Mouse (Mus musculus) C2C12 (cell line): ENCODE measurements around the gene Cdk15.
A peak's percentile ranks its signal among the peaks of the same experiment; 100 is the strongest.

Experiments
- CEBPB ChIP-seq: IDR thresholded peaks from one replicate; pipeline ENCODE4 v1.6.1; 2011; ENCODE audit warnings: low read depth, mild to moderate bottlenecking, control low read depth, moderate library complexity
- CTCF ChIP-seq: IDR thresholded peaks from one replicate; pipeline ENCODE4 v1.5.1; 2011; ENCODE audit not compliant: control insufficient read depth, insufficient read depth, insufficient read length
- FOSL1 ChIP-seq: IDR thresholded peaks from one replicate; pipeline ENCODE4 v1.8.0; 2011; ENCODE audit warnings: mild to moderate bottlenecking, low read length; ENCODE audit not compliant: poor library complexity, insufficient read depth, severe bottlenecking
- MAX ChIP-seq: IDR thresholded peaks from one replicate; pipeline ENCODE4 v1.6.1; 2011; ENCODE audit warnings: mild to moderate bottlenecking, control low read depth
- MYOD1 ChIP-seq: IDR thresholded peaks from one replicate; pipeline ENCODE4 v1.6.1; 2011; ENCODE audit warnings: low read depth; ENCODE audit not compliant: control insufficient read depth, insufficient read length
- MYOG ChIP-seq: IDR thresholded peaks from one replicate; pipeline ENCODE4 v1.6.1; 2011; ENCODE audit not compliant: control insufficient read depth, insufficient read length; ENCODE audit errors: extremely low read depth
- USF1 ChIP-seq: IDR thresholded peaks from one replicate; pipeline ENCODE4 v1.6.1; 2011; ENCODE audit warnings: low read depth, mild to moderate bottlenecking, control low read depth, moderate library complexity

- TF ChIP-seq CTCF (peak; percentile 89), FOSL1 (no peak), USF1 (no peak), CEBPB (no peak), MAX (no peak), MYOG (no peak), MYOD1 (no peak)
Measured at GRCm38 (mm10) chr1:59247602-59248001, 9.1 kb upstream of the Cdk15 start.
